Mouse (Mus musculus) MEL (cell line): ENCODE measurements at regions not wholly inside any gene's neighbourhood (a gene's known extent, or its start where the extent isn't known, plus 50 kb on each side); places are given as distances from the start of the nearest gene placed in this dataset.

Experiments used
- DNase-seq: peaks from one replicate; pipeline ENCODE4 v3.0.0; 2011; ENCODE audit warnings: low read depth, low spot score
- H3K27ac ChIP-seq: 2 replicates; pipeline ENCODE4 v1.5.1; 2012; ENCODE audit warnings: low read depth, mild to moderate bottlenecking, control low read depth, low read length, moderate library complexity; ENCODE audit not compliant: control insufficient read depth
- H3K27me3 ChIP-seq, 2 experiments: fragments of 150-350 bp in 1 of 2; sonication (generic) in 1 of 2; 2 replicates each; pipeline ENCODE4 v1.6.1; 2012; ENCODE audit warnings: low read length in 2 of 2, mild to moderate bottlenecking in 2 of 2, improper control_type of control experiment in 1 of 2, moderate library complexity in 1 of 2; ENCODE audit not compliant: insufficient read depth in 2 of 2, control insufficient read depth in 1 of 2
- H3K36me3 ChIP-seq, 2 experiments: 2 replicates each; pipeline ENCODE4 v1.6.1; 2012 to 2014; ENCODE audit warnings: low read length in 2 of 2, improper control_type of control experiment in 1 of 2, inconsistent platforms in 1 of 2, mild to moderate bottlenecking in 1 of 2; ENCODE audit not compliant: insufficient read depth in 2 of 2, control insufficient read depth in 1 of 2
- H3K4me1 ChIP-seq, 2 experiments: fragments of 150-350 bp in 1 of 2; sonication (generic) in 1 of 2; 2 replicates each; pipeline ENCODE4 v1.6.1; 2012; ENCODE audit warnings: low read length in 2 of 2, improper control_type of control experiment in 1 of 2, mild to moderate bottlenecking in 1 of 2; ENCODE audit not compliant: insufficient read depth in 2 of 2, control insufficient read depth in 1 of 2
- H3K4me3 ChIP-seq, 2 experiments: fragments of 150-350 bp in 1 of 2; sonication (generic) in 1 of 2; 2 replicates each; pipeline ENCODE4 v1.5.1; 2012; ENCODE audit warnings: low read depth in 2 of 2, low read length in 2 of 2, mild to moderate bottlenecking in 2 of 2, moderate library complexity in 2 of 2, control low read depth in 1 of 2, improper control_type of control experiment in 1 of 2; ENCODE audit not compliant: control insufficient read depth in 1 of 2, insufficient read depth in 1 of 2
- H3K79me2 ChIP-seq: 2 replicates; pipeline ENCODE4 v1.6.1; 2012; ENCODE audit warnings: mild to moderate bottlenecking, low read length, moderate library complexity; ENCODE audit not compliant: control insufficient read depth, poor library complexity, insufficient read depth
- H3K9ac ChIP-seq: 2 replicates; pipeline ENCODE4 v1.6.1; 2012; ENCODE audit warnings: low read depth, mild to moderate bottlenecking, control low read depth, low read length, moderate library complexity; ENCODE audit not compliant: control insufficient read depth, poor library complexity, severe bottlenecking
- H3K9me3 ChIP-seq: fragments of 150-350 bp; sonication (generic); replicated peaks from 2 replicates; pipeline ENCODE4 v1.6.1; 2012; ENCODE audit warnings: mild to moderate bottlenecking, low read length, improper control_type of control experiment, moderate library complexity; ENCODE audit not compliant: insufficient read depth
- BHLHE40 ChIP-seq: IDR thresholded peaks from 2 replicates; pipeline ENCODE4 v1.6.1; 2012; ENCODE audit warnings: low read depth, mild to moderate bottlenecking, inconsistent platforms, low read length, improper control_type of control experiment, borderline replicate concordance
- CHD1 ChIP-seq: IDR thresholded peaks from 2 replicates; pipeline ENCODE4 v1.6.1; 2012; ENCODE audit warnings: low read depth, mild to moderate bottlenecking, inconsistent platforms, low read length, improper control_type of control experiment
- CHD2 ChIP-seq: IDR thresholded peaks from 2 replicates; pipeline ENCODE4 v1.6.1; 2011; ENCODE audit warnings: low read length, improper control_type of control experiment
- CTCF ChIP-seq, 3 experiments: IDR thresholded peaks in 2 of 3; conservative IDR thresholded peaks in 1 of 3; 2 replicates each; pipeline ENCODE4 v1.5.1; 2011 to 2012; ENCODE audit warnings: low read length in 3 of 3, low read depth in 2 of 3, mild to moderate bottlenecking in 2 of 3, improper control_type of control experiment in 1 of 3, inconsistent platforms in 1 of 3, mixed read lengths in 1 of 3, moderate library complexity in 1 of 3; ENCODE audit not compliant: control insufficient read depth in 1 of 3, insufficient read depth in 1 of 3, poor library complexity in 1 of 3, severe bottlenecking in 1 of 3
- E2F4 ChIP-seq: IDR thresholded peaks from 2 replicates; pipeline ENCODE4 v1.6.1; 2011; ENCODE audit warnings: low read depth, low read length, improper control_type of control experiment, borderline replicate concordance
- ELF1 ChIP-seq: IDR thresholded peaks from 2 replicates; pipeline ENCODE4 v1.6.1; 2014; ENCODE audit warnings: low read depth, mild to moderate bottlenecking, inconsistent platforms, low read length, improper control_type of control experiment, moderate library complexity
- EP300 ChIP-seq, 2 experiments: IDR thresholded peaks; 2 replicates each; pipeline ENCODE4 v1.6.1; 2011; ENCODE audit warnings: improper control_type of control experiment in 2 of 2, low read length in 2 of 2, low read depth in 1 of 2, mild to moderate bottlenecking in 1 of 2
- ETS1 ChIP-seq: IDR thresholded peaks from 2 replicates; pipeline ENCODE4 v1.6.1; 2012; ENCODE audit warnings: low read depth, mild to moderate bottlenecking, inconsistent platforms, low read length, improper control_type of control experiment, moderate library complexity
- GABPA ChIP-seq: IDR thresholded peaks from 2 replicates; pipeline ENCODE4 v1.6.1; 2012; ENCODE audit warnings: low read depth, mild to moderate bottlenecking, inconsistent platforms, low read length, improper control_type of control experiment, moderate library complexity
- GATA1 ChIP-seq: IDR thresholded peaks from 2 replicates; pipeline ENCODE4 v1.6.1; 2011; ENCODE audit warnings: low read depth, low read length, improper control_type of control experiment
- HCFC1 ChIP-seq: IDR thresholded peaks from 2 replicates; pipeline ENCODE4 v1.6.1; 2012; ENCODE audit warnings: low read depth, mild to moderate bottlenecking, inconsistent platforms, low read length, improper control_type of control experiment, moderate library complexity
- KAT2A ChIP-seq: conservative IDR thresholded peaks from 2 replicates; pipeline ENCODE4 v1.6.1; 2012; ENCODE audit warnings: low read depth, low read length, improper control_type of control experiment, inconsistent platforms
- MAFK ChIP-seq: IDR thresholded peaks from 2 replicates; pipeline ENCODE4 v1.6.1; 2011; ENCODE audit warnings: low read depth, mild to moderate bottlenecking, low read length, improper control_type of control experiment, borderline replicate concordance
- MAX ChIP-seq: IDR thresholded peaks from 2 replicates; pipeline ENCODE4 v1.6.1; 2011; ENCODE audit warnings: low read length, improper control_type of control experiment
- MAZ ChIP-seq: IDR thresholded peaks from 2 replicates; pipeline ENCODE4 v1.6.1; 2012; ENCODE audit warnings: low read depth, mild to moderate bottlenecking, inconsistent platforms, low read length, improper control_type of control experiment
- MEF2A ChIP-seq: IDR thresholded peaks from 2 replicates; pipeline ENCODE4 v1.6.1; 2014; ENCODE audit warnings: low read depth, mild to moderate bottlenecking, inconsistent platforms, low read length, improper control_type of control experiment; ENCODE audit not compliant: poor library complexity, insufficient replicate concordance, severe bottlenecking; ENCODE audit errors: extremely low read depth
- MXI1 ChIP-seq: IDR thresholded peaks from 2 replicates; pipeline ENCODE4 v1.6.1; 2011; ENCODE audit warnings: mild to moderate bottlenecking, low read depth, low read length, improper control_type of control experiment
- MYB ChIP-seq: IDR thresholded peaks from 2 replicates; pipeline ENCODE4 v1.6.1; 2011; ENCODE audit warnings: mild to moderate bottlenecking, low read depth, low read length, improper control_type of control experiment
- MYC ChIP-seq: IDR thresholded peaks from 2 replicates; pipeline ENCODE4 v1.6.1; 2011; ENCODE audit warnings: low read depth, mild to moderate bottlenecking, low read length, improper control_type of control experiment, moderate library complexity
- NELFE ChIP-seq: IDR thresholded peaks from 2 replicates; pipeline ENCODE4 v1.6.1; 2011; ENCODE audit warnings: low read depth, low read length, improper control_type of control experiment
- NRF1 ChIP-seq: IDR thresholded peaks from 2 replicates; pipeline ENCODE4 v1.6.1; 2014; ENCODE audit warnings: low read depth, mild to moderate bottlenecking, inconsistent platforms, low read length, improper control_type of control experiment, moderate library complexity; ENCODE audit not compliant: poor library complexity, insufficient read depth, severe bottlenecking
- POLR2A ChIP-seq, 2 experiments: IDR thresholded peaks; 2 replicates each; pipeline ENCODE4 v1.6.1; 2011 to 2012; ENCODE audit warnings: low read length in 2 of 2, mild to moderate bottlenecking in 2 of 2, control low read depth in 1 of 2, improper control_type of control experiment in 1 of 2, low read depth in 1 of 2, moderate library complexity in 1 of 2; ENCODE audit not compliant: control insufficient read depth in 1 of 2, insufficient read depth in 1 of 2, poor library complexity in 1 of 2
- POLR2AphosphoS2 ChIP-seq: IDR thresholded peaks from 2 replicates; pipeline ENCODE4 v1.6.1; 2011; ENCODE audit warnings: low read length, improper control_type of control experiment
- POLR2AphosphoS5 ChIP-seq: IDR thresholded peaks from 2 replicates; pipeline ENCODE4 v1.6.1; 2012; ENCODE audit warnings: low read depth, borderline replicate concordance, mild to moderate bottlenecking, inconsistent platforms, low read length, moderate library complexity, mixed read lengths
- RAD21 ChIP-seq: IDR thresholded peaks from 2 replicates; pipeline ENCODE4 v1.6.1; 2011; ENCODE audit warnings: mild to moderate bottlenecking, low read depth, low read length, improper control_type of control experiment
- RCOR1 ChIP-seq: IDR thresholded peaks from 2 replicates; pipeline ENCODE4 v1.6.1; 2012; ENCODE audit warnings: low read depth, mild to moderate bottlenecking, inconsistent platforms, low read length, improper control_type of control experiment
- SIN3A ChIP-seq: IDR thresholded peaks from 2 replicates; pipeline ENCODE4 v1.6.1; 2012; ENCODE audit warnings: low read length, improper control_type of control experiment, inconsistent platforms
- SMC3 ChIP-seq: IDR thresholded peaks from 2 replicates; pipeline ENCODE4 v1.6.1; 2011; ENCODE audit warnings: low read depth, low read length, improper control_type of control experiment
- TBP ChIP-seq: IDR thresholded peaks from 2 replicates; pipeline ENCODE4 v1.8.0; 2011; ENCODE audit warnings: low read depth, low read length, improper control_type of control experiment
- TCF12 ChIP-seq: IDR thresholded peaks from 2 replicates; pipeline ENCODE4 v1.6.1; 2014; ENCODE audit warnings: low read depth, mild to moderate bottlenecking, inconsistent platforms, low read length, improper control_type of control experiment, moderate library complexity
- USF1 ChIP-seq: IDR thresholded peaks from 2 replicates; pipeline ENCODE4 v1.6.1; 2014; ENCODE audit warnings: low read depth, mild to moderate bottlenecking, inconsistent platforms, low read length, improper control_type of control experiment, moderate library complexity
- USF2 ChIP-seq, 2 experiments: IDR thresholded peaks; 2 replicates each; pipeline ENCODE4 v1.6.1; 2011 to 2012; ENCODE audit warnings: improper control_type of control experiment in 2 of 2, low read length in 2 of 2, borderline replicate concordance in 1 of 2, inconsistent platforms in 1 of 2, low read depth in 1 of 2, mild to moderate bottlenecking in 1 of 2; ENCODE audit not compliant: insufficient read depth in 1 of 2
- ZC3H11A ChIP-seq: IDR thresholded peaks from 2 replicates; pipeline ENCODE4 v1.6.1; 2012; ENCODE audit warnings: low read depth, mild to moderate bottlenecking, inconsistent platforms, low read length, improper control_type of control experiment
- ZKSCAN1 ChIP-seq: IDR thresholded peaks from 2 replicates; pipeline ENCODE4 v1.6.1; 2012; ENCODE audit warnings: low read depth, mild to moderate bottlenecking, inconsistent platforms, low read length, improper control_type of control experiment, moderate library complexity
- ZMIZ1 ChIP-seq: IDR thresholded peaks from 2 replicates; pipeline ENCODE4 v1.6.1; 2012; ENCODE audit warnings: low read depth, mild to moderate bottlenecking, inconsistent platforms, low read length, improper control_type of control experiment, moderate library complexity
- ZNF384 ChIP-seq: IDR thresholded peaks from 2 replicates; pipeline ENCODE4 v1.6.1; 2012; ENCODE audit warnings: low read depth, mild to moderate bottlenecking, inconsistent platforms, low read length, improper control_type of control experiment

- no peaks in the 10 kb centered on the region for H3K27me3 ChIP-seq
- H3K9ac ChIP-seq = peak overlapping the region; percentile 65
- peak; percentile 70 for DNase-seq
These were observed 78.7 kb upstream of the Podxl start for GRCm38 (mm10) chr6:31642451-31642942.

GRCm38 (mm10) chr6:31640745-31641144 is 77.0 kb upstream of the Podxl start:
- TF ChIP-seq ZC3H11A (no peak), MYB (no peak), POLR2A (IDR thresholded peaks at IDR 0.05; ENCODE audit: control insufficient read depth in 1 of 2, insufficient read depth in 1 of 2, low read depth in 1 of 2, low read length in 2 of 2, poor library complexity in 1 of 2) (no peak), EP300 (IDR thresholded peaks at IDR 0.05; ENCODE audit: low read depth in 1 of 2, low read length in 2 of 2) (no peak), USF2 (IDR thresholded peaks at IDR 0.05; ENCODE audit: borderline replicate concordance in 1 of 2, insufficient read depth in 1 of 2, low read depth in 1 of 2, low read length in 2 of 2) (no peak), NELFE (no peak), CHD1 (no peak), TBP (no peak)
- Histone ChIP-seq H3K36me3 (peaks cover 0 to 11% of the 10 kb centered on the region in 2 experiments; a peak in 2 of 4 replicates), H3K4me1 (peaks cover 0 to 12% of the 10 kb centered on the region in 2 experiments; a peak in 2 of 4 replicates), H3K9ac (no peak overlapping the region), H3K9me3 (no peaks in the 10 kb centered on the region), H3K4me3 (no peak overlapping the region), H3K79me2 (no peaks in the 10 kb centered on the region), H3K27me3 (no peaks in the 10 kb centered on the region), H3K27ac (no peak overlapping the region)
- DNase-seq = no peak

More at GRCm38 (mm10) chr6:31642451-31642942, 78.7 kb upstream of the Podxl start:
- H3K9me3 ChIP-seq = no peaks in the 10 kb centered on the region
- H3K79me2 ChIP-seq = no peaks in the 10 kb centered on the region
- peaks cover 0 to 11% of the 10 kb centered on the region in 2 experiments; a peak in 2 of 4 replicates for H3K36me3 ChIP-seq
- H3K27ac ChIP-seq = peak overlapping the region; percentile 50; the same call in 1 of the 2 replicates
- peaks cover 0 to 12% of the 10 kb centered on the region in 2 experiments; a peak in 2 of 4 replicates for H3K4me1 ChIP-seq
- H3K4me3 ChIP-seq = peak overlapping the region; percentile 33 to 53
- no peak for TF ChIP-seq MYB
- no peak for TF ChIP-seq MYC
- no peak for TF ChIP-seq ZKSCAN1
- peak; percentile 47; the same call in 1 of the 2 replicates for TF ChIP-seq SIN3A
- TF ChIP-seq MEF2A = 0 out of 2 replicates have a peak, but pooled peaks have one; percentile 30
- TF ChIP-seq MAFK = no peak
- TF ChIP-seq KAT2A = no peak
- peak; percentile 37; the same call in 1 of the 2 replicates for TF ChIP-seq MXI1
- no peak for TF ChIP-seq GABPA
- TF ChIP-seq BHLHE40 = 0 out of 2 replicates have a peak, but pooled peaks have one; percentile 37
- peak; percentile 45; the same call in 1 of the 2 replicates for TF ChIP-seq ETS1
- TF ChIP-seq ZNF384 = no peak
- TF ChIP-seq POLR2AphosphoS5 = no peak
- TF ChIP-seq EP300 (IDR thresholded peaks at IDR 0.05; ENCODE audit: low read depth in 1 of 2, low read length in 2 of 2) = peak in 1 of 2 experiments; percentile 26; a peak in 1 of 4 replicates
- peak; percentile 49; the same call in 1 of the 2 replicates for TF ChIP-seq MAX
- peak; percentile 63; the same call in 1 of the 2 replicates for TF ChIP-seq USF1
- TF ChIP-seq RAD21 = no peak
- no peak for TF ChIP-seq POLR2AphosphoS2
- TF ChIP-seq CHD1 = no peak
- TF ChIP-seq POLR2A (IDR thresholded peaks at IDR 0.05; ENCODE audit: control insufficient read depth in 1 of 2, insufficient read depth in 1 of 2, low read depth in 1 of 2, low read length in 2 of 2, poor library complexity in 1 of 2) = no peak
- TF ChIP-seq ZC3H11A = no peak
- TF ChIP-seq HCFC1 = peak; percentile 26; the same call in 1 of the 2 replicates
- no peak for TF ChIP-seq TBP
- no peak for TF ChIP-seq USF2 (IDR thresholded peaks at IDR 0.05; ENCODE audit: borderline replicate concordance in 1 of 2, insufficient read depth in 1 of 2, low read depth in 1 of 2, low read length in 2 of 2)
- TF ChIP-seq MAZ = peak; percentile 58; the same call in 1 of the 2 replicates
- TF ChIP-seq TCF12 = peak; percentile 49; the same call in 1 of the 2 replicates
- no peak for TF ChIP-seq SMC3
- TF ChIP-seq CTCF (IDR thresholded peaks at IDR 0.05 in 2 of 3, conservative IDR thresholded peaks at IDR 0.05 in 1 of 3; ENCODE audit: control insufficient read depth in 1 of 3, insufficient read depth in 1 of 3, low read depth in 2 of 3, low read length in 3 of 3, poor library complexity in 1 of 3, severe bottlenecking in 1 of 3) = no peak
- no peak for TF ChIP-seq ZMIZ1
- TF ChIP-seq ELF1 = peak; percentile 46; the same call in 1 of the 2 replicates
- no peak for TF ChIP-seq E2F4
- no peak for TF ChIP-seq RCOR1
- TF ChIP-seq CHD2 = no peak
- TF ChIP-seq NRF1 = no peak
- TF ChIP-seq GATA1 = no peak
- TF ChIP-seq, all 39 proteins: peak for 12
